Mouse (Mus musculus): ENCODE data around the gene Iqcg. TPM values are rescaled to one million over a fixed set of nuclear protein-coding genes. Genes with fewer than 3 reads are reported as not detected.
"Not testable (repeated sequence)": the region's sequence is repeated elsewhere in the genome, so short reads cannot be mapped to it uniquely, and the experiment has no call there.

Iqcg gene
- total RNA-seq, 2 experiments from 2014 or later, result 4.6 to 7.1 TPM

GRCm38 (mm10) chr16:33054927-33055326 is 1.1 kb downstream of the Iqcg start:
- not testable (repeated sequence) for DNase-seq (ENCODE audit: low spot score in 2 of 2)

DNA sequence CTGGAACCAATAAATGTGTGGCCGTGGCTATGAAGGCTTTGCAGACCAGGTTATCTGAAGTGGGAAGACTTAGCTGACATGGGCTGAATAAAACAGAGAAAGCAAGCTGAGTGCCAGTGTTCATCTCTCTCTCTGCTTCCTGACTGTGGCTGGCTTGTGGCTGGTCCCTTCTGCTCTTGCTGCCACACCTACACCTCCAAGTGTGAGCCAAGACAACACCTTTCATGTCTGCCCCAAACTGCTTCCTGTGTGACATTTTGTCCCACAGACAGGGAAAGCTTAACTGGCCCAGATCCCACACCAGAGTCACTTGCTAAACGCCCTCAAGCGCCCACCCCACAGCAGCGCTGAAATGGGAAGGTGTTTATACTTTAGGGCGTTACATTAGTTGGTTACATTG is 2.9 kb downstream of the Iqcg start:
- DNase-seq (ENCODE audit: low spot score in 2 of 2), result no peak

- no peak for DNase-seq (ENCODE audit: low spot score in 2 of 2)
Measured at GRCm38 (mm10) chr16:33049809-33050208, 6.2 kb downstream of the Iqcg start.

DNA sequence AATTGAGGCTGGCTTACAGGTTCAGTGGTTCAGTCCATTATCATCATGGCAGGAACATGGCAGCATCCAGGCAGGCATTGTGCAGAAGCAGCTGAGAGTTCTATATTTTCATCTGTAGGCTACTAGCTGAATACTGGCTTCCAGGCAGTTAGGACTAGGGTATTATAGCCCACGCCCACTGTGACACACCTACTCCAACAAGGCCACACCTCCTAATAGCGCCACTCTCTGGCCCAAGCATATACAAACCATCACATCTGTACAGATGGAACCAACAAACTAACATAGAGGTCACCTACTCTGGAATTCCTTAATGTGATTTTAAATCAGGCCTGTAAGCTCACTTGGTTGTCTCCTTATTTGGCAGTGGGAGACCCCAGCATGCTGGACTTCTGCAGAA is 7.3 kb downstream of the Iqcg start:
- no peak for DNase-seq (ENCODE audit: low spot score in 2 of 2)

DNA sequence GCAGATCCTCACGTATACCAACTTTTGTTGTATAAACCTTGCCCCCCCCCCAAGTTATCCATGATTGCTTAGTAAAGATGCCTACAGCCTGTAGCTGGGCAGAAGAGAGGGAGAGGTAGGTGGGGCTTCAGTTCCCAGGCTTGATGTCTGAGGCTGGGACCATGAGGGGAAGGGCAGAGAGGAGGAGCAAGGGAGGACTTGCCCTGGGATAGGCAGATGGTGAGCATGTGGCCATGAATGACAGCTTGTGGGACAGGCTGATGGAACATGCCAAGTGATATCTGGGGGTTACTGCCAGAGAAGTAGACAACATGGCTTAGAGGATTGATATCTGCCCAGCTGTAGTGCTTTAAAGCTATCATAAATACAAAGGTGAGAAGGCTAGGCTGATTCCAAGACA is 8.0 kb downstream of the Iqcg start:
- DNase-seq (ENCODE audit: low spot score in 2 of 2), result no peak

DNA sequence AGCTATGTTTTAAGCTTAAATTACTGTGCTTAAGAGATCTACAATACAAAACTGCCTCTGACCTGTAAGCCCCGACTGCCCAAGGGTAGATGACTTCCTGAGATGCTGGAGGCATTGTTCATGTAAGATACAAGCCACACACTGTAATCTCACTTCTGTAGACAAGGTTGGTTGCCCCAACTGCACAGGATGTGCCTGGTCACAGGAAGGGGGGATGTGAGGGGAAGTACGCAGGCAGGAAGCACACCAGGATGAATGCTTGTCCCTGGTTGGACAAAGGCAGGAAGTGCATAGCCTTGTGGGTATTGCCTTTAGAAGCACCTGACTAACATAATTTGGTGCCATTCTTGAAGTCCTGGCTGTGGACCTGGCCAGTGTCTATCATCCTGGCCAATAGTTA is 12.8 kb downstream of the Iqcg start:
- no peak for DNase-seq (ENCODE audit: low spot score in 2 of 2)

- DNase-seq (ENCODE audit: low spot score in 2 of 2), result no peak
Measured at GRCm38 (mm10) chr16:33042682-33043081, 13.3 kb downstream of the Iqcg start.

DNA sequence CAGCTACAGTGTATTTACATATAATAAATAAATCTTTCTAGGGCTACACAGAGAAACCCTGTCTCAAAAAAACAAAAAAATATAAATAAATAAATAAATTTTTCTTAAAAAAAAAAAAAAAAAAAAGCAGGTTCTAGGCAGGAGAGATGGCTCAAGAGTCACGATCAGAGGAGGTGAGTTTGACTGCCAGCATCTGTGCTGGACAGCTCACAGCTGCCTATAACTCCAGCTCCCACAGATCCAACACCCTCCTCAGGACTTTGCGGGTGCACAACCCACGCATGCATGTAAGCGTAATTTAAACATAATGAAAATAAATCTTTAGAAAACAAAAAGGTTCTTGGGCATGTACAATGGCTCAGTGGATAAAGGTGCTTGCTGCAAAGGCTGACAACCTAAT is 20.0 kb downstream of the Iqcg start:
- no peak for DNase-seq (ENCODE audit: low spot score in 2 of 2)

DNA sequence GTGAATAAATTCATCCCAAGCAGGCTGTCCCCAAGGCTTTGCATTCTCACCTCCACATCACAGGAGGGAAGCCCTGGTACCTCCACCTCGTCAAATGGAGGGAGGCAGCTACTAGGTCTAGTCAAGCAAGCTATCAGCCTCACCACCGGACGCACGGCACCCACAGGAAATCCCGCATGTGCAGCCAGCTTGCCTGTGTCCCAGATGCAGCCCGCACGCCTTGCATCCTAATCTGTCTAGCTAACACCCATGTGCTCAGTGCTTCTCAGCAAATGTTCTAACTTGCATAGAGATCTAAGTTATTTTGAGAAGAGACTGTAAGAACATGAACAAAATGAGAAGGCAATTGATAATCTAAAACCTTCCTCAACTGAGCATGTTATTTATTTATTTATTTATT is 29.7 kb downstream of the Iqcg start:
- DNase-seq (ENCODE audit: low spot score in 2 of 2), result no peak

- DNase-seq (ENCODE audit: low spot score in 2 of 2), result peak in 1 of 2 experiments; percentile 40
Measured at GRCm38 (mm10) chr16:33024456-33025104, 31.4 kb downstream of the Iqcg start.

GRCm38 (mm10) chr16:33023750-33024149 is 32.3 kb downstream of the Iqcg start:
- peak; percentile 87 to 90 for DNase-seq (ENCODE audit: low spot score in 2 of 2)

DNA sequence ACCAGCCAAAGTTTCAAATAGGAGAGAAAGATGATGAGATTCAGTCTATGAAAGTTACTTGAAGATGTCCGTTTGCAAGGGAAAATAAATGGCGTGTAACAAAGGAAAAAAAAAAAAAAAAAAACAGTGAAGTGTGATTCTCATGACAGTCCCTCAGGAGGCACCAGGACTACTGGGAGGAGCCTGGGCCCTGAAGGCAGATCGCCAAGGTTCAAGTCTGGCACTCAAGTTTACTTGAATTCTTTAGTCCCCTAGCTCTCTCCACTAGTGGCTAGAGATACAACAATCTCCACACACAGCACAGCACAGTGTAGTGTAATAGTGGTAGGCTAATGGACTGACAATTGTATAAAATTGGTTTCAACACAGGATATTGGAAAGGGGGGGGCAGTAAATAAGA is 34.6 kb downstream of the Iqcg start:
- DNase-seq (ENCODE audit: low spot score in 2 of 2), result no peak

GRCm38 (mm10) chr16:33019117-33019770 is 36.8 kb downstream of the Iqcg start:
- DNase-seq (ENCODE audit: low spot score in 2 of 2), result no peak

DNA sequence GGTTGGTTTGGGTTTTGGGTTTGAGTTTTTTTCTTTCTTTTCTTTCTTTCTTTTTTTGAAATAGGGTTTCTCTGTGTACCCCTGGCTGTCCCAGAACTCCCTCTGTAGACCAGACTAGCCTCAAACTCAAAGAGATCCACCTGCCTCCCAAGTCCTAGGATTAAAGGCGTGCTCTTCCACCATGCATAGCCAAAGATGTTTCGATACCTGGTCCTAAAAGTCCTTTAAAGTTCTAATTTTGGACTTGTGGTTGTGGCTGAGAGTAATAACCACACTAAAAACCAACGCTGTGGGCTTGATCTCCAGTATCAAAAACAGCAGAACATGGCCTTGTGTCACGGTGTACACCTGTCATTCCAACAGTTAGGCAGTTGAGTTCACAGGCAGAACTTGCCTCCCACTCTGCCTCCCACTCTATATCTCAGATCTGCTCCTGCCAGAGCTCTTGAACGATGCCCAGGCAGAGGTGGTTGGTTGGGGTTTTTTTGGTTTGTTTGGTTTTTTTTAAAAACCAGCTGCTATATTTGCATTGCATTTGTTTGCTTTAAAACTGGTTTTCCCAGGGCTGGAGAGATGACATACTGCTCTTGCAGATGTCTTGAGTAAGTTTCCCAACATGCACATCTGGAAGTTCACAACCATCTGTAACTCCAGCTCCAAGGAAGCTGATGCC is 38.2 kb downstream of the Iqcg start:
- DNase-seq (ENCODE audit: low spot score in 2 of 2), result no peak

DNA sequence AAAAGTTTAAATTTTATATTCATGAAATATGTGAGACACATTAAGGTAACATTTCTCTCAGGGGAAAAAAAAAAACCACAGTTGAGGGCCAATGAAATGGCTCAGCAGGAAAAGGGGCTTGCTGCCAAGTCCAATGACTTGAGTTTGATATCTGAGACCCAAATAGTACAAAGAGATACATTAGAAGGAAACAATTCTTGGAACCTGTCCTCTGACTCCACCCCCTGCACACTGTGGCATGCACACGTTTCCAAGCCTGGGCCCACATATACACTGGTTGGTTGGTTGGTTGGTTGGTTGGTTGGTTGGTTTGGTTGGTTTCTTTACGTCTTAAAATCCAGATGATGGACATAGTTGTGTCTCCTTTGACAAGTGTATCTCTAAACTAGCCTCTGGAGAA is 40.0 kb downstream of the Iqcg start:
- DNase-seq (ENCODE audit: low spot score in 2 of 2), result no peak

- no peak for DNase-seq (ENCODE audit: low spot score in 2 of 2)
Measured at GRCm38 (mm10) chr16:33015396-33015907, 40.6 kb downstream of the Iqcg start.

- no peak for DNase-seq (ENCODE audit: low spot score in 2 of 2)
Measured at GRCm38 (mm10) chr16:33014921-33015320, 41.1 kb downstream of the Iqcg start.

DNA sequence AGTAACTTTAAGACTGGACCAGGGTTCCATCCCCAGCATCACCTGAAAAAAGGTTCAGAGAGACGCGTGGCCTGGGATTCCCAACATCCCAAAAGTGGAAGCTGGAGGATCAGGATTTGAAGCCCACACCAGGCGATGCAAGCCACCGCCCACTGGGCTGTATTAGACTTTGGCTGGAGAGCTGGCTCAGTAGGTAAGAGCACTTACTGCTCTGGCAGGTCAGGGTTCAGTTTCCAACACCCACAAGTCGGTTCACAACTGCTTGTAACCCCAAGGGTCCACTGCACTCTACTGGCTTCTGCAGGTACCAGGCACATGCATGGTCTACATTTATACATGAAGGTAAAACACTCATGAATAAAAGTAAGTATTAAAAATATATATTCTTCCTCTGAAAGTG is 42.2 kb downstream of the Iqcg start:
- DNase-seq (ENCODE audit: low spot score in 2 of 2), result no peak

DNA sequence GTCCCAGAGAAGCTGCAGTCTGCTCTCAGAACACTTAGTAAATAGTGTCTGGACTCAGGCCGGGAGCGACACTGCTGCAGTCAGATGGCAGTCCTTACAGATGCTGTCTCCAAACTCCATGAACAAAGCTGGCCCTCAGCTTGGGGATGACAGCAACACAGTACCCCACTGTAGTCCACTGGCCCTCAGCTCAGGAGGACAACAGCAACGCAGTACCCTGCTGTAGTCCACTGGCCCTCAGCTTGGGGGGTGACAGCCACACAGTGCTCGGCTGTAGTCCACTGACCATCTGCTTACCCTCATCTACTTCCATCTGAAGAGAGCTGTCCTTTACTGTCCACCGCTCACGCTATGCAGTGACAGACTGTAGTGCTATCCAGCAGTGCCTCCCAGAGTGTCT is 45.9 kb downstream of the Iqcg start:
- peak in 1 of 2 experiments; percentile 32 for DNase-seq (ENCODE audit: low spot score in 2 of 2)

DNA sequence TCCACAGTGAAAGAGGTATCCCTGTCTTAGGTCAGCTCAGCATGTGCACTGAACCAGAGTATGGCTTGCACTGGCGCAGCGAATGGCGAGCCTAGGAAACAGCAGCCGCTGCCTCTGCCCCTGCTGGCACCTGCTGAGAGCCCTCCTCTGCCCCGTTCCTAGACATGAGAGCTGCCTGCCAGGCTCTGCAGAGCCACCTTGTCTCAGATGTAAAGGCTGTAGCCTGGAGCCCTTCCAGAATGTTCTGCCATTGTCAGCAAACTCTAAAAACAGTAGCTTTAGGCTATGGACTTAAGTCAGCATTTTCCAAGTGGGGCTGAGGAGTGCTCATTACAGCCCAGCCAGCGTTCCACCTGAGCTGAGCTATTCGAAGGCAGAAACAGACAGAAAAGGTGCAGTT is 48.6 kb downstream of the Iqcg start:
- DNase-seq (ENCODE audit: low spot score in 2 of 2), result no peak

DNA sequence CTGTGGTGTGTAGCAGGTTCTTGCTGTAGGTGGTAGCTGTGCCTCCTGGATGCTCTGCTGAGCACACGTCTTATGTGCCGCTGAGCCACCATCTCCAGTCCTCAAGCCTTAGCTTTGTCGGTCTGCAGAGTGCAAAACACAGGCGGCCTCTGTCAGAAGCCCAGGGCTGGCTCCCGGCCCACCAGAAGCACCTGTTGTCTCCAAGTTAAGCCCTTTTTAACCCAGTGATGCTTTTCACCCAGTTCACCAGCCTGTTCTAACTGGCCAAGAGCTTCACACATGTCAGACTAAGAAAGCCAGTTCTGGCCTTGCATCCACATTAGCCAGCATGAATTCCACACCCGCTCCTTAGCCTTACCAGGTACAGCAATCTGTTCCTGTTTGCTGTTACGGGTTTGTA is 49.1 kb downstream of the Iqcg start:
- no peak for DNase-seq (ENCODE audit: low spot score in 2 of 2)

DNA sequence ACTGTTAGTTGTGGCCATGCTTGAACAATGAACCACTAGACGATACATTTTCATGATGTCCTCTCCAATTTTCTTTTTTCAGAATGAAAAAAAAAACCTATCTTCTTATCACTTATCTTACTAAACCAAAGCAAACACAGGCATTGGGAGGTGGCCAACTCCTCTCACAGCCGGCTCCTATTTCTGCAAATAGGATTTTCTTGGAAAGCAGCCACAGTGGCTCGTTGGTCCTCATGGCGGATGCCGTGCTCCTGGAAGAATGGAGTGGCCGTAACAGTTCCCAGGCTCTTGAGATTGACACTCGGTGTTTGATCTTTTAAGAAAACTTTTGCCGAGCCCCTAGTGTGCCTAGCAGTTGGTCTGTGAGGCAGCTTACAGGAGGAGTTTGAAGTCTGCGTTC is 50.8 kb downstream of the Iqcg start:
- no peak for DNase-seq (ENCODE audit: low spot score in 2 of 2)
